21 mouse cellular contexts compared by ENCODE assay signal in the genomic region with DNA sequence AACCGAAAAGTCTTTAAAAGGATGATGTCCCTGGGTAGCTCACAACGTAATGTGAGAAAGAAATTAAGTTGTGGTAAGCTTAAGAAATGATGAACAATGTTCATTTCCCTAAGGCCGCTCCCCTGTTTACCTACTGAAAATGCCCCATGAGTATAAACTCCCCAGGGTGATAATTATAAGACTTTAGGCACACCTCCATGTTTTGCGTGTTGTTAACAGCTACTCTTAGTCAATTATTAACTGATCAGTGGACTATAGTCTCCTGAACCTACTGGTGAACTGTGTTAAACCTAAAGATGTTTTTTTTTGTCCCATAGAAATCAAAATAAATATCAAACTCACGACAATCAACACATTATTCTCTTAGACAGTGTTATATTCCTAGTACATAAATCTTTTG. TPM values are rescaled to one million over a fixed set of nuclear protein-coding genes. Genes with fewer than 3 reads are reported as not detected.
A peak's percentile ranks its signal among the peaks of the same experiment; 100 is the strongest.
DNase-seq lines count a peak whose midpoint lies in the region; ATAC-seq and TF ChIP-seq lines count a peak whose summit lies in the region.
"Had no signal": no experiment of that assay in that cellular context is flagged by ENCODE, and none has a peak within 500 bp of the region (broad histone marks: within the 10 kb centered on the region; RNA-seq: fewer than 3 reads in every experiment).

A gene (minus strand): TSS at position 183 of the 400 bp plus-strand sequence.

- no peaks in the 10 kb centered on the region for H3K36me3 ChIP-seq in liver, postnatal 0 days (replicated peaks; ENCODE audit: insufficient read depth, low read length)
- H3K36me3 ChIP-seq in liver, embryonic 12.5 days, result no peaks in the 10 kb centered on the region
- no peaks in the 10 kb centered on the region for H3K36me3 ChIP-seq in limb, embryonic 10.5 days
- H3K36me3 ChIP-seq: embryonic facial prominence, embryonic 12.5 days; lung, embryonic 15.5 days; midbrain, embryonic 10.5 days had no signal

- no peak for TF ChIP-seq EP300 in liver, postnatal 0 days (IDR thresholded peaks at IDR 0.05; ENCODE audit: low read depth)

- peak within 1 kb of the TSS; percentile 52 for H3K4me2 ChIP-seq in liver, postnatal 0 days (ENCODE audit: low read depth, low read length)
- H3K4me2 ChIP-seq in liver, embryonic 12.5 days, result no peak within 1 kb of the TSS
- H3K4me2 ChIP-seq: embryonic facial prominence, embryonic 12.5 days; lung, embryonic 15.5 days had no signal

- ATAC-seq in liver, postnatal 0 days, result peak; percentile 83
- ATAC-seq in liver, embryonic 12.5 days, result no peak
- ATAC-seq: forebrain, embryonic 14.5 days; hindbrain, embryonic 16.5 days had no signal

- no peaks in the 10 kb centered on the region for H3K9me3 ChIP-seq in liver, postnatal 0 days (ENCODE audit: low read length)
- no peaks in the 10 kb centered on the region for H3K9me3 ChIP-seq in liver, embryonic 12.5 days (replicated peaks)
- H3K9me3 ChIP-seq in limb, embryonic 10.5 days (replicated peaks), result no peaks in the 10 kb centered on the region
- H3K9me3 ChIP-seq: embryonic facial prominence, embryonic 12.5 days; lung, embryonic 15.5 days; midbrain, embryonic 10.5 days had no signal

- no peaks in the 10 kb centered on the region for H3K4me1 ChIP-seq in liver, postnatal 0 days (ENCODE audit: insufficient read depth)
- no peaks in the 10 kb centered on the region for H3K4me1 ChIP-seq in liver, embryonic 12.5 days
- H3K4me1 ChIP-seq in limb, embryonic 10.5 days, result peaks cover 7% of the 10 kb centered on the region
- H3K4me1 ChIP-seq: lung, embryonic 15.5 days; midbrain, embryonic 10.5 days had no signal

- no peak within 1 kb of the TSS; the same call in 1 of the 2 replicates for H3K9ac ChIP-seq in liver, postnatal 0 days (replicated peaks)
- H3K9ac ChIP-seq in liver, embryonic 12.5 days, result no peak within 1 kb of the TSS
- H3K9ac ChIP-seq: embryonic facial prominence, embryonic 12.5 days; lung, embryonic 15.5 days had no signal

- TF ChIP-seq CTCF in liver, postnatal 0 days (IDR thresholded peaks at IDR 0.05; ENCODE audit: low read depth), result no peak

- H3K27ac ChIP-seq in liver, postnatal 0 days (ENCODE audit: low read depth), result peak within 1 kb of the TSS; percentile 57; the same call in 1 of the 2 replicates
- H3K27ac ChIP-seq in liver, embryonic 12.5 days, result no peak within 1 kb of the TSS
- H3K27ac ChIP-seq in limb, embryonic 10.5 days, result no peak within 1 kb of the TSS
- H3K27ac ChIP-seq: embryonic facial prominence, embryonic 12.5 days; heart, adult 2 months; layer of hippocampus, adult 2 months; lung, embryonic 15.5 days; macrophage; midbrain, embryonic 10.5 days had no signal

- H3K4me3 ChIP-seq in liver, postnatal 0 days (ENCODE audit: low read depth, low read length), result peak within 1 kb of the TSS; percentile 36
- H3K4me3 ChIP-seq in liver, embryonic 12.5 days, result no peak within 1 kb of the TSS
- no peak within 1 kb of the TSS for H3K4me3 ChIP-seq in limb, embryonic 10.5 days
- H3K4me3 ChIP-seq: embryonic facial prominence, embryonic 12.5 days; heart, adult 2 months; layer of hippocampus, adult 2 months; lung, embryonic 15.5 days; midbrain, embryonic 10.5 days had no signal

- no peak for DNase-seq in liver, postnatal 0 days
- DNase-seq in kidney, adult 9 months, result peak; percentile 85
- peak; percentile 80 for DNase-seq in large intestine, adult 2 months (ENCODE audit: low read depth, low spot score)
- no peak for DNase-seq in retina, embryonic 14.5 days (ENCODE audit: low spot score)
- no peak for DNase-seq in limb, embryonic 10.5 days (ENCODE audit: low spot score)
- DNase-seq in embryo, embryonic 11 days, result no peak
- DNase-seq: cerebellum, adult 9-10 months; gastrocnemius, postnatal 14 days; heart, adult 2 months; layer of hippocampus, postnatal 36 days; thymus, adult 2 months had no signal

- no peaks in the 10 kb centered on the region for H3K27me3 ChIP-seq in liver, postnatal 0 days (ENCODE audit: insufficient read depth, low read length)
- no peaks in the 10 kb centered on the region for H3K27me3 ChIP-seq in liver, embryonic 12.5 days (replicated peaks)
- H3K27me3 ChIP-seq in limb, embryonic 10.5 days (ENCODE audit: low read depth, poor library complexity, severe bottlenecking), result no peaks in the 10 kb centered on the region
- H3K27me3 ChIP-seq: embryonic facial prominence, embryonic 12.5 days; lung, embryonic 15.5 days had no signal

- WGBS in liver, postnatal 0 days (ENCODE audit: insufficient replicate concordance), result 58% methylated on average over 5 of the region's 5 CpGs
- 64% methylated on average over 5 of the region's 5 CpGs for WGBS in liver, embryonic 12.5 days (ENCODE audit: insufficient replicate concordance)
- 26% methylated on average over 5 of the region's 5 CpGs for WGBS in large intestine, adult 2 months
- WGBS in limb, embryonic 10.5 days, result 89% methylated on average over 5 of the region's 5 CpGs

RNA-seq across cellular contexts. Expression of the gene that starts here (rescaled TPM):
- 57.9 and 68.7 TPM in 2 replicates for polyA plus RNA-seq in liver, postnatal 0 days (2015; fragmentation: Nextera tagmentation; extraction: Ambion mirVana)
- polyA plus RNA-seq in liver, embryonic 12.5 days (2016; fragmentation: Nextera tagmentation; extraction: Ambion mirVana), result 0.89 and 1.0 TPM in 2 replicates
- polyA plus RNA-seq in large intestine, adult 2 months (2012; rRNA removed), result 9.2 and 15.8 TPM in 2 replicates
- polyA plus RNA-seq in limb, embryonic 10.5 days (2016; fragmentation: Nextera tagmentation; extraction: Ambion mirVana), result not detected in 2 replicates
- polyA plus RNA-seq: embryonic facial prominence, embryonic 12.5 days; forebrain, embryonic 14.5 days; hindbrain, embryonic 16.5 days; limb, embryonic 14.5 days; macrophage; midbrain, embryonic 10.5 days; neural tube, embryonic 11.5 days had no signal

Comparison
In these comparisons a context has a peak if more than half of its experiments do, and no peak if none do; other contexts are left out.
1. DNase-seq: peak in kidney, adult 9 months (single experiment) and large intestine, adult 2 months (single experiment); none in liver, postnatal 0 days (single experiment), retina, embryonic 14.5 days (single experiment), limb, embryonic 10.5 days (single experiment) and embryo, embryonic 11 days (single experiment).